Mouse (Mus musculus) frontal cortex, postnatal 36 days (tissue): ENCODE data around the gene Fam3b.

Experiments used
- DNase-seq, 2 experiments: peaks; one replicate each; pipeline ENCODE4 v3.0.0; 2022; ENCODE audit warnings: low spot score in 2 of 2

Fam3b gene

DNA sequence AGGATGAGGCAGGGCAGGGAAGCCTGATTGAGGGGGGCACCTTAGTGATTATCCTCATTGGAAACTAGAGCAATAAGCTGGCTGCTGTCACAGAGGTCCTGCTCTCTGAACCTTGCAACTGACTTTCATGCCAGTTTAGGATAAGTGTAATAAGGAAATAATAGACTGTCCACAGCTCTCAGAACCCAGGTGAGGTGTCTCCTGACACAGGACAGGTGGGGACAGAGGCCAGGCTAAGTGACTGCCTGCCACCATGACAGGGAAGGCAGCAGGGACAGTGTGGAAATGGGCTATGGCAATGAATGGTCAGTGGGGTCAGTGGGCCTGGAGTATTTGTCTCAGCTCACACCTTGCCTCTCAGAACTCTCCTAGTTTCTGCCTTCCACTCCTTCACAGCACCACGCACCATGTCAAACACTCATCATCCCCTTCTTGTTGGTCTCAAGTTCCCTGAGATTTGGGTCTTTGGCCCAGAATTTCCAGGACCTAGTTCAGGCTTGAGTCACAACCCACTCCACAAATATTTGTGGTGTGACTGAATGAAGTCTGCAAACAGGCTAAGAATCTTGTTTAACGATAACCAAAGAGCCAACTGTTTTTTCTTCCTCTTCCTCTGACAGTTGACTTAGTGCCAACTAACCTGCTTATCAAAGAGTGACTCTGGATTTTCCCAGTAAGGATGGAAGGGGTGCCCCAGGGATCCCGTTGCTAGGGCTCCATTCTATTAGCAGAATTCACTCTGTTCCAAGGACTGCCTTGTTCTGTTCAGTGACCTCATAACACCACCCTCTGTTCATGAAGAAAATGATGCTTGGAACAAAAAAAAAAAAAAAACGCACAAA, at the start of gene Fam3b:
Fam3b (minus strand) TSS at position 718 of the 842 bp plus-strand sequence.
- DNase-seq = no peak

DNA sequence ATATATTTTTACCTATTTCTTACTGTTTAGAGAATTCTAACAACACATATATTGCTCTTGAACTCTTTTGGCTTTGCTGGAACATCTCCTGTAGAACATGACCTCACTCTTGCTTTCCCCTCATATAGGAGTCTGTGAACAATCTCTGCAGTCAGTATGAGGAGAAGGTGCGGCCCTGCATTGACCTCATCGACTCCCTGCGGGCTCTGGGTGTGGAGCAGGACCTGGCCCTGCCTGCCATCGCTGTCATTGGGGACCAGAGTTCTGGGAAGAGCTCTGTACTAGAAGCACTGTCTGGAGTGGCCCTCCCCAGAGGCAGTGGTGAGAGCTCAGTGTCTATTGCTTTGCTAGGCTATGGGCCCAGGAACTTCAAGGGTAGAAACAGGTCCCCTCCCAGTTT, 29.7 kb upstream of the Fam3b start:
- DNase-seq = no peak

DNA sequence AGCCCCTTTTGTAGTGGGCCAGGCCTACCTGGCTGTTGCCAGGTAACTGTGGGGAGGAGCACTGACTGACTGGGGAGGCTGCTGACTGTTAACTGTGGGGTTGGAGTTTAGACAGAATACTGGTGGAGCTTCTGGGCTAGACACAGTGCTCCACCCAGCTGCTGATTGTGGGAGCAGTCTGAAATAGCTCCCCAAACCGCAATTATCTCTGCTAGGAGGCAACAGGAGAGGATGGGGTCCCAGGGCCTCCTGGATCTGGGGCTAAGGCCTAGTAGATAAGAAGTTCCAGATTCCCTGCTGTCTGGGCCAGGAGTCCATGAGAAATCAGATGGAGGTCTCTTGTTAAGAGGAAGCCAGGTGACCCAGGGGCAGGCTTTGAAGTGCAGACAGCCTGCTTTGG, 22.2 kb upstream of the Fam3b start:
- no peak for DNase-seq

DNA sequence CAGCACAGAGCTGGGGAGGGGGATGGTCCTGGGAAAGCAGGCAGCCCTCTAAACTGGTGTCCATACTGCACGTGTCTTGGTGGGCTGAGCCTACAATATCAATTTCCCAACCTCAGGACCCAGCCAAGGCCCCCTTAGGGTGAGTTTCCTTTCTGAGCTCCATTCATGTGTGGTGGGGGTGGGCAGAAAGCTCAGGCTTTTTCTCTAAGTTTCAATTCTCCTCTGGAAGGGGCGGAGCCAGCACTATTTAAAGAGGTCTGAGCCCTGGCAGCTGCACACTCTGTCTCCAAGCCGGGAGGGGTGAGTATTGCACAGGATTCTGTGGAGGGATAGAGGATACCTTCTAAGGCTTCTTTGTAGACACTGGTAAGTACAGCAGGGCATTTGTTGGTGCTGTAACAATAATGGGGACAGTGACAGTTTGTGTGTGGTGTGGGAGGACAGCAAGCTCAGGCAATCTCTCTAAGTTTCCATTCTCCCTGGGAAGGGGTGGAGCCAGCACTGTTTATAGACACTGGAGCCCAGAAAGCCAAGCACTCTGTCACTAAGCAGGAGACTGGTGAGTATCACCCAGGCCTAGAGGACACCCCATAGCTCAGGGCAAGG, 21.3 kb upstream of the Fam3b start:
- peak; percentile 51 for DNase-seq

DNA sequence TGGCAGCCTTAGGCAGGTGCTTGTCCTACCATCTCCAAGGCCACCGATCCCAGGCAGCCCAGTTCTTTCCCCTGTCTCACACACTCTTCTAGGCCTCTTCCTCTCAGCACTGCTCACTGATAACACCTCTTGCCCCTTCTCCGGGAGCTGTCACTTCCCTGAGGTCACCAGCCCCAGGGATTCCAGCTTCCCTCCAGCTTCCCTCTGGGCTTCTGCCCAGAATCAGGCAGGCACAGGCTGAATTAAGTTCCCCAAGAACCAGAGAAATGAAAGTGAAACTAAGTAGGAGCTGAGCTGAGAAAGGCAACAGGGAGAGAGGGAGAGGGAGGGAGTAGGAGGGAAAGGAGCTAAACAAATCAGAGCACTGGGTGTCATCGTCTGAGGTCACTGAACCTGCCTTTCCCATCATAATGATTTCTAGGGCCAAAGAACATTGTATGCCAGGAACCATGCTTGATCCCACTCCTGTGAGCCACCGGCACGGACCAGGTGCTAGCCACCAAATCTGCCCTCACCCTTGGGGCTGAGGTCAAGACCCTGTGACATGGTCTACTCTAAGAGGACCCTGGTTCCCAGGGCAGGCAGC, 20.4 kb upstream of the Fam3b start:
- DNase-seq = peak; percentile 28 to 36

DNA sequence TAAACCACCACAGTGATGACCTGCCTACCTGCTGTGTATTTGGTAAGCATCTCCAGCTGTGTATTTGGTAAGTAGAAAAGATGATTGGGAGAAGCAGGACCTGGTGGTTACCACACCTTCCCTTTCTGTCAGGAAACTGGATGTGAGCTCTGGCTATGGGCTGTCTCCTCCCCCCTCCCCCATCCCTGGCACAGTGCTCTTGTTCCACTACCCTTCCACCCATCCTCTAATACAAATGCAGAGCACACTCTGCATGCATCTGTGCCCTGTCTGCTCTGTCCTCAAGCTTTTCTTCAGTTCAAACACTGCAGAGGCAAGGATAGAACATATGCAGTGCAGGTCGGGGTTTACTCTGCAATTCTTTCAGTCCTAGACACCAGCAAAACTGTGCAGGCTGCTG, 19.8 kb upstream of the Fam3b start:
- no peak for DNase-seq

DNA sequence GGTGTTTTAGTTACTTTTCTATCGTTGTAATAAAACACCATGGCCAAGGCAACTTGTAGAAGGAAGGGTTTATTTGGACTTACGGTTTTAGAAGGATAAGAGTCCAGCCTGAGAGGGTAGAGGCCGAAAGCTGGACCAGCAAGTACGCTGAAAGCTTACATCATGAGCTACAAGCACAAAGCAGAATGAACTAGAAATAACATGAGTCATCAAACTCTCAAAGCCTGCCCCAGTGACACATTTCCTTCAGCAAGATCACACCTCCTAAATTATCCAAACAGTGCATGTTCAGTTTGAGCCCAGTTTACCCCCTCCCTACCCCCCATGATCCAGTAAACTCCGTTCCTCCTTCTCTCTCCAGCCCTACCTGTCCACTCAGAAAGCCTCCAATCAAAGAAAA, 19.1 kb upstream of the Fam3b start:
- no peak for DNase-seq

DNA sequence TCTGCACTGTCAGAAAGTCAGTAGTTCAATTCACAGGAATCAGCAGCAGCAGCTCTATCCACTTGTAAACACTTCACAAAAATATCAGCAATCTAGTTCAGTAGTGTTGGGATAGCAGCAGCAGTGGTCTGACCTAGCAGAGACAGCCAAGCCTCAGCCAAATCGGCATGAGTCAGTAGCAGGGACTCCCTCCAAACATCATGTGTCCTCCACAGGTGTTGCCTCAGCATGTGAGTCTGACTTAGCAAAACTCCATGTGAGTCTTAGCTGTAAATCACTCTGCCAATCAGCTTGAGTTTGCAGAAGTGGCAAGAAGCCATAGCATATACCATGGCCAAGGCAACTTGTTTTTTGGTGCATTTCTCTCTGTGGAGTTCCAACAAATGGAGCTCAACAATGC, 18.5 kb upstream of the Fam3b start:
- no peak for DNase-seq

DNA sequence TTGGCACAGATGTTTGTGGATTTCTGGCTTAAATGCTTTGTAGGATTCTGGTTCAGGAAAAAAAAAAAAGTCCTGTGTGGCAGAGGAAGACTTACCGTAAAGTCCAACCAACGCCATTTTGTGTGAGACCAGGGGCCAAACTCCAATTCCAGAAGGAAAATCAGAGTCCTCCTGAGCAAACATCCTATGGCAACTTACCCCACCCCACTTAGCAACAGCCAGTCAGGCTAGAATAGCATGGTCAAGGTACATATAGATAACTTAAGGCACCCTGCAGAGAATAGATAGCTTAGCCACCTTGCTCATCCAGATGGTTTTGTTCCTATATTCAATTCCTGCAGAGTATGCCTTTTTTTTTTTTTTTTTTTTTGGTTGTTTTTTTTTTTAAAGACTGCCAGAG, 14.6 kb upstream of the Fam3b start:
- DNase-seq = no peak

DNA sequence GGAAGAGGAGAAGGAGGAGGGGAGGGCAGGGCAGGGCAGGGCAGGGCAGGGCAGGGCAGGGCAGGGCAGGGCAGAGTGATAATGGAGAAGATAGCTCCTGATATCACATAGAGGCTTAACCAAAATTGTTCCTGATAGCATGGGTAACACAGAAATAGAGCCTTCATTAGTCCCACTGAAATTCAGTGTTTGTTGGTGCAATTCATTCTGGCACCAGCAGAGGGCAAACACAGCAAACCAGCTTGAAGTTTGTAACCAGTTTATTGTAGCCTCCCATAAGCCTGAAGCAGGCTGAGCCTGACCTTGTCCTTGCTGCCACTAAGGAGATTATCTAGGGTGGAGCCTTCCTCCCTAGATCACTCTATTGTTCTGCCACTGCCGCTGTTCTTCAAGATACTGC, 8.4 kb upstream of the Fam3b start:
- DNase-seq = peak; percentile 33 to 68

DNA sequence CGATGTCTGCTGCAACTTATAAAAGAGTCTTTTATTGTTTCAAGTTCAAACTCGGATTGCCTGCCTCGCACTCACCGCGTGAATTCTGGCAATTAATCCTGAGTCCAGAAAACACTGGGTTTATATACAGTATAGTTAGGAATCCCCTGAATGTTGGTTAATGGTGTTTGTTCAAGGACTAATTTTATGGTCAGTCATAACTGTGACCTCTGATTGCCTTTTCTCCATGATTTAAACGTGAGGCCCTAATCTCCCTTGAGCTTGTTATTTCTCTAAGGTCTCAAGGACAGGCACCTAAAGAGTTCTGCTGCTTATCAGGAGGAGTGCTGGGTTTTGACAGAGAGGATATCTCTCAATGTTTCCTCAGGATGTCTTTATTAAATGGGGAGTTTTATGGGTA, 7.4 kb upstream of the Fam3b start:
- no peak for DNase-seq

DNA sequence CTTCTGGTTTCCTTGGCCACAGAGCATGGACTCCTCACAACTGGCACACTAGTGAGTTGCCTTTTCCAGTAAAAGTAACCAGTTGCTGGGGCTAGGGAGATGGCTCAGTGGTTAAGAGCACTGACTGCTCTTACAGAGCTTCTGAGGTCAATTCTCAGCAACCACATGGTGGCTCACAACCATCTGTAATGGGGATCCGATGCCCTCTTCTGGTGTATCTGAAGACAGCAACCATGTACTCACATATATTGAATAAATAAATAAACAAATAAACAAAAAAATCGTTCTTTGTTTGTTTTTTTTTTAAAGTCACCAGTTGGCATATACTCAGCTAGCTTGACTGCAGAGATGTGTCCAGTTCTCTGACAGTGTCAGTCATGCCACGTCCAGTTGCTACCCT, 1.7 kb upstream of the Fam3b start:
- DNase-seq = no peak

DNA sequence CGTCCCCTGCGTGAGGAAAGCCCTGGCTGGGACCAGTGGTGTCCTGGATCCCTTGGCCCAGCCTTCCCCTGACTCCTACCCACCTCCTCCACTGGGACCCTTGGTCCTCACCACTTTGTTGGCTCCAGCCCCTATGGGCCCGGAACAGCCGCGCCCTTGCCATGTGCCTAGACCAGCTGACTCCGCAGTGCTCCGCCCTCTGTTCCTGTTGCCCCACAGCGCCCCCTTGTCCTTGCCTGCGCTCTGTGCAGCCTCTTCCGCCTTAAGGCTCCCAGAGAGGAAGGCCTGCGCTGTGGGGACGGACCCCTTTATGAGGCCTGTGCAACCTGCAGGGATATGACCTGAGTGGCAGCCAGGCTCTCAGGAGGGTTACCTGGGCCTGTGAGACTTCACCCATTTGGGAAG, 2.3 kb downstream of the Fam3b start:
- no peak for DNase-seq

DNA sequence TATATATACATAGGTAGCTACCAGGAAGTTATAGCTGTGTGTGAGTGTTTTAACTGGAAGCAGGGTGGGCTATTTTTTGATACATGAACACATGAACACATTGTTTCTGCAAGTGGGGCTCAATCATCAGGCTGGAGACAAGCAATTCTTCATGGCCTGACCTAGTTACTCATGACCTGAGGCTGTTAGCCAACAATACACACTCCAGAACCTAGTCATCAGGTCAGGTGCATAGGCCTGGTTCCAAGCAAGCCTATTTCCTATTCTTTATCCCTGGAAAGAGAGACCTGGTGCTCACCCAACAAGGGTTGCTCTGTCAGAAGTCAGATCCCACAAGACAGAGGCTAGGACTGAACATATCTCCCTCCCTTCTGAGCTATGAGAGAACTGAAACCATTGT, 3.1 kb downstream of the Fam3b start:
- DNase-seq = no peak

DNA sequence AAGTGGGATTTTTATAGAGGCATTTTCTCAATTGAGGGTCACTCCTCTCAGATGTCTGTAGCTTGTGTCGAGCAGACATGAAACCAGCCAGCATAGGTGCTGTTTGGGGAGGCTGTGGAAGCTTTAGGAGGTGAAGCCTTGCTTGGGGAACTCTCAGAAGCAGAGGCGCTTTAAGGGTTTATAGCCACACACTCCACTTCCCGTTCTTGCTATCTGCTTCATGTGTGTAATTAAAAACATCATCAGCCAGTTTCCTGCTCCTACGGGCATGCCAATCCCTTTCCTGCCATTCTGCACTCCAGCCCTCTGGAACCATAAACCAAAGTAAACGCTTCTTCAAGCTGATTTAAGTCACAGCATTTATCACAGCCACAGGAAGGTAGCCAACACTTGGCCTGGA, 3.8 kb downstream of the Fam3b start:
- no peak for DNase-seq

DNA sequence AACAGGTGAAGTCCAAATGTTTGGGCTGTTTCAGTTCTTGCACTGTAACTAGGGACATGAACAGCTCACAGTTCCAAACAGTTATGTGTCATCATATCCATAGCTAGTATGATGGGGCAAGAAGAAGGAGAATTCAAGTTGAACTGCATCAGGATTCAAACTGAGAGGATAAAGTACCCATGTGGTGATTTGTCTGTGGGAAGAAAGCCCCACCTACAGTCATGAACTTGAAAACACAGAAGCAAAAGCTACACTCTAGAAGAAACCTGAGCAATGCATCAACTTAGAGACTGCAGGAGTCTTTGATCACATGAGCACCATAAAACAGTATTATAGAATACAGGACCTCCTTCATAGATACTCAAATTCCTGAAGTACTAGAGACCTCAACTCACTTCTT, 6.8 kb downstream of the Fam3b start:
- no peak for DNase-seq

DNA sequence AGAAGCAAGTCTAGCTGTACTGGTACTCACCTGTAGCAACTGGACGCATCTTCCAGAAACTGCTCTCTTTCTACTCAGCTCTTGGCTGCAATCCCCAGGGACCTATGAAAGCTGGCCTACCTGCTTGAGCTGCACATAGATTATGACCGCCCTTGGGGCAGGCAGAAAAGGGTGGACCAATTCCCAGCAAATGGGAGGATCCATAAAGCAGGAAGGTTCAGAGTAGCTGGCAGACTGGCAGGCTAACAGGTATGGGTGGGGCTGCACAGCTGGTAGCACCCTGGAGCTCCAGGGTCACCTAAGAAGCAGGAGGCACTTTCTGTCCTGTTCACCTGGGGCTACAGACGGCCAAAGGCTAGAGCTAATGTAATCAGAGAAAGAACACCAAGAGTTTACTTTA, 9.8 kb downstream of the Fam3b start:
- DNase-seq = no peak

DNA sequence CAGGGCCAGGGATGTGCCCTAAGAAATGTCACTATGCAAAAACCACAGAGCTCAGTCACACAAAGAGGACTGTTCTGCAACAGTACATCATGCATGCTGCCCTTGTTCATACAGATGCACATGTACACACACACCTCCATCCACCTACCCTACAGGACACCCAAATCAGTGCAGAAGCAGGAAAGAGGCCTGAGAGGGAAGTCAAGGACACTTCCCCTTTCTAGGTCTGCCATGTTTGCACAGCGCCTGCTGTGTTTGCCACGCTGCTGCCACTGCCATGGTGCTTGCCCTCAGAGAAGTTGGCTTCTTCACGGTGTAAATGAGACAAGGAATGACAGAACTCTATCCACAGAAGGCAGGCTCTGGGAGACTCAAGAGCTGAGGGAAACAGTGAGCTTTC, 10.8 kb downstream of the Fam3b start:
- no peak for DNase-seq

DNA sequence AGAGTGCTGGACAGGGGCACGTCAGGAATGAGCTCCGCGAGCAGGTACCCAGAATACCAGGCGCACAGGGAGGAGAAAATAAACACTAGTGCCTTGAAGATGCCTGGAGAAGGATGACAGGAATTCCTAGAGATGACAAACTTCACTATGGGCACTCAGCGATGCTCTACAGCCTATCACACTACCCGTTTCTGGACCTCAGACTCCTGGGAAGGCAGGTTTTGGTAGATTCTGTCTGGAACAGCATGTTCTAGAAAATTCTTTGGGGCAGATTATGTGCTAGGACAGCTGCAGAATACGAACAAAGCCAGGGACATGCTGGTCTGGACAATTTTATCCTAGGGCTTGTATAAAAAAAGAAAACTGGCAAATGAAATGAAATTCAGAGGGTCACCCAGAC, 13.7 kb downstream of the Fam3b start:
- DNase-seq = no peak

DNA sequence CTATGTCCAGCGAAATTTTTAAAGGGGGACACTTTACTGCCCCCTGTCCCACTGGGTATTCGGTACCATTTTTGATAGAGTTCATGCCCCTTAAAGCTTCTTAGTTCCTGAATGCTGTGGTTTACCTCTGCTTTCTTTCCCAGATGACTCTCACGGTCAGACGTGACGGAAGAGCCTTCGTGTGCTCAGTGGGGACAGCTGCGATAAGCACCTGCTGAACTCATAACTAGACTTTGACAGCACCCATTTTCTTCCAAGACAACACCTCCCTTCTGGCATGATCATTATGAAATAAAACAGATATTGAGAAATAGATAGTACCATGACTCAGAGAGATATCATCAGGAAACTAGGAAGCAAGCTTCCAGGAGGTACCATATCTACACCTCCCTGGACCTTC, 15.2 kb downstream of the Fam3b start:
- DNase-seq = no peak

DNA sequence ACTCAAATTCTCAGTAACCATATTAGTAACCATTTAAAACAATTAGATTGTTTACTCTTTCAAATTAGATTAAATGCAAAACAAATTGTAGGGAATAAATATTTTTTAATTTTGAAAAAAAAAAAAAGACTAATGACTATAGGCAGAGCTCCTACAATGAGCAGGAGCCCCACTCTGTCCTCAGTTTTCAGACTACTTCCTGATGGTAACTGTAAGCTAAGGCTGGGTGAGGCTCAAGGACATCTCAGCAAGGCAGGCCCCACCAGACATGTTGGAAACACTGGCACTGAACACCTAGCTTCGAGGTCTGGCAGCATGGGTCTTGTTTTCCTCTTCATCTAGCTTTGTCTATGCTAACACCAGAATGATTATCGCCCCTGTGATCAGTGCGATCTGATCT, 16.5 kb downstream of the Fam3b start:
- no peak for DNase-seq

DNA sequence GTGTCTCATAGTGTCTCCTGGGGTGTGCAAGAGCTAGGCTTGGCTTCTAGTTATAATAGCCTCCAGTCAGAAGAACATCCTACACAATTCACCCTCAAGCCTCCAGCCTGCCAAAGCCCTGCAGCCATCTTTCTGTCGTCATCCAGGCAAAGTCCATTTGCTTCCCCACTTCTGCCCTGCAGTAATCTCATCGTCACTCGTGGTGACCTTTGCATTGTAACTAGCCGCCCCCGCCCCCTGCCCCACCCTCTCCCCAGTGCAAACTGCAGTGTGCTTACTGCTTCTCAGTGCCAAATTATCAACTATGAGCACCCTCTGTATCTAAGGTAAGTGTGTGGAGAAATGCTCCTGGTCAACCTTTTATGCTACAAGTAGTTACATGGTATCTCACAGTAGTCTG, 16.9 kb downstream of the Fam3b start:
- no peak for DNase-seq

DNA sequence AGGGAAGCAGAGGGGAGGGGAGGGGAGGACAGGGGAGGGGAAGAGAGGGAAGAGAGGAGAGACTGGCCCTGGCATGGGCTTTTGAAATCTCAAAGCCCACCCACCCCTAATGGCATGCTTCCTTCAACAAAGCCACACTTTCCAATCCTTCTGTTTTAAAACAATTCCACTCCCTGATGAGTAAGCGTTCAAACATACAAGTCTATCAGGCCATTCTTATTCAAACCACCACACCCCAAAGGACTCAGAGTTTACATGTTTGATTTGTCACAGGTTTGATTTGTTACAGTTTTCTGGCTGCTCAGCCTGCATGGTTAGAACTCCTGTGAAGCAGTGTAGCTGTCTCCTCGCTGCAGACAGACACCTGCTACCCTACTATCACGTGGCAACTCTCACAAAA, 18.6 kb downstream of the Fam3b start:
- no peak for DNase-seq
